Mouse (Mus musculus) intestine, postnatal 0 days (tissue): ENCODE data around the gene Cep170b. TPM values are rescaled to one million over a fixed set of nuclear protein-coding genes. Genes with fewer than 3 reads are reported as not detected.

ENCODE experiments used
- ATAC-seq: fragments of 200-750 bp; cut with Nextera tagmentation; 2 replicates; pipeline ENCODE4 v1.8.0; 2017; ENCODE audit warnings: mild to moderate bottlenecking, moderate TSS enrichment, moderate library complexity
- H3K27ac ChIP-seq: fragments of 300-500 bp; sonication (generic); 2 replicates; pipeline ENCODE4 v1.5.1; 2014; ENCODE audit warnings: mild to moderate bottlenecking, low read depth, low read length, moderate library complexity
- H3K27me3 ChIP-seq: fragments of 300-500 bp; sonication (generic); replicated peaks from 2 replicates; pipeline ENCODE4 v1.6.1; 2014; ENCODE audit warnings: low read length, mixed read lengths; ENCODE audit not compliant: control insufficient read depth, insufficient read depth
- H3K36me3 ChIP-seq: fragments of 300-500 bp; sonication (generic); 2 replicates; pipeline ENCODE4 v1.6.1; 2014; ENCODE audit warnings: mild to moderate bottlenecking, moderate library complexity; ENCODE audit not compliant: control insufficient read depth, insufficient read depth
- H3K4me1 ChIP-seq: fragments of 300-500 bp; sonication (generic); replicated peaks from 2 replicates; pipeline ENCODE4 v1.6.1; 2014; ENCODE audit warnings: antibody characterized with exemption, low read length, mixed read lengths; ENCODE audit not compliant: control insufficient read depth, insufficient read depth
- H3K4me2 ChIP-seq: fragments of 300-500 bp; sonication (generic); replicated peaks from 2 replicates; pipeline ENCODE4 v1.6.1; 2014; ENCODE audit warnings: low read depth, mild to moderate bottlenecking, moderate library complexity
- H3K4me3 ChIP-seq: fragments of 300-500 bp; sonication (generic); 2 replicates; pipeline ENCODE4 v1.5.1; 2014; ENCODE audit warnings: low read depth, low read length
- H3K9ac ChIP-seq: fragments of 300-500 bp; sonication (generic); 2 replicates; pipeline ENCODE4 v1.6.1; 2014; ENCODE audit warnings: mild to moderate bottlenecking, low read depth, low read length
- H3K9me3 ChIP-seq: fragments of 300-500 bp; sonication (generic); 2 replicates; pipeline ENCODE4 v1.6.1; 2016; ENCODE audit warnings: mixed run types; ENCODE audit not compliant: control insufficient read depth
- CTCF ChIP-seq: sonication (generic); IDR thresholded peaks from 2 replicates; pipeline ENCODE4 v1.5.1; 2016; ENCODE audit warnings: low read depth, mild to moderate bottlenecking, control low read depth, antibody characterized with exemption, moderate library complexity
- WGBS: fragments of 180-500 bp; shearing (Covaris S2); extraction: QIAGEN DNeasy Blood & Tissue Kit; methylation state at CpG from one replicate; pipeline ENCODE4 v1.1.7; 2014; 5-methylcytosine and 5-hydroxymethylcytosine counted together
- polyA plus RNA-seq: library from polyadenylated mRNA; unstranded; fragments of >200 nt; fragmentation: Nextera tagmentation; extraction: Ambion mirVana; gene quantifications from 2 replicates; pipeline ENCODE4 v1.2.1, GENCODE M21; 2015

Cep170b gene
- polyA plus RNA-seq, 1 experiment from 2014 or later, result 12.7 TPM

DNA sequence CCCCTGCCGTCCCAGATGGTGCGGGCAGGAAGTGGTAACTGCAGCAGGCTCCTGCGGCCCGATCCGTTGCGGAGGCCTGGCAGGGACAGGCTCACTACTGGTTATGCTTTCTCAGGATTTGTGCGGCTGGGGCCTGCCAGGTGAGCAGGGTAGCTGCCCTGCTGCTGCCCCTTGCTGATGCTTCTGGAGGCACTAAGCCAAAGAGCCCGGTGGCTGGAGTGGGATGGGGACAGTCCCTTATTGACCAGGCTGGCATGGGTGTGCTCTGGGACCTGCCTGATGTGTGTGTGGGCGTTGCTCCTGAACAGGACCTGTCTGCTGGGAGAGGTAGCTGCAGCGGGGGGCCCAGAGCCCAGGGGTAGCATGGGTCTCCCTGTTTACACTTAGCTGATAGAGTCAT lies 25.5 kb downstream of the Cep170b start:
- Histone ChIP-seq H3K27ac (no peak overlapping the region), H3K9ac (no peak overlapping the region), H3K27me3 (no peaks in the 10 kb centered on the region), H3K4me2 (no peak overlapping the region), H3K4me3 (no peak overlapping the region), H3K9me3 (no peaks in the 10 kb centered on the region), H3K4me1 (no peaks in the 10 kb centered on the region), H3K36me3 (peaks cover 27% of the 10 kb centered on the region; the same call in 1 of the 2 replicates)
- no peak for TF ChIP-seq CTCF
- ATAC-seq, result no peak
- WGBS, result 80% methylated on average over 10 of the region's 10 CpGs

DNA sequence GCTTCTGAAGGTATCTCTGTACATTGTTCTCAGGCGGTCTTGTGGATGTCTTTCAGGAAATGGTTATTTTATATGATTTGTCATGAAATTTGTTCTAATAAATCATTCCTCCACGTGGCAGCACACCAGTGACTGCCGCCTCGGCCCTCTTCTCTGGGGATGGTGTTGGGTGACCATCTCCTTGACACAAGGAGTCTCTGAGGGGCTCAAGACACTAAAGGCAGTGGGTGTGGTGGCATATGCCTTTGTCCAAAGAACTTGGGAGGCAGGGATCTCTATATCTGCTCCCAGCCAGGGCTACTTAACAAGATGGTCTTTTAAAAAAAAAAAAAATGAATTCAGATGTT lies 26.2 kb downstream of the Cep170b start:
- 80% methylated on average over 4 of the region's 4 CpGs for WGBS
- no peaks in the 10 kb centered on the region for H3K27me3 ChIP-seq
- H3K9me3 ChIP-seq, result no peaks in the 10 kb centered on the region
- TF ChIP-seq CTCF, result no peak
- no peak overlapping the region for H3K27ac ChIP-seq
- ATAC-seq, result 0 out of 2 replicates have a peak, but pooled peaks have one; percentile 11
- H3K9ac ChIP-seq, result no peak overlapping the region
- H3K36me3 ChIP-seq, result peaks cover 24% of the 10 kb centered on the region; the same call in 1 of the 2 replicates
- no peak overlapping the region for H3K4me2 ChIP-seq
- no peaks in the 10 kb centered on the region for H3K4me1 ChIP-seq
- no peak overlapping the region for H3K4me3 ChIP-seq

DNA sequence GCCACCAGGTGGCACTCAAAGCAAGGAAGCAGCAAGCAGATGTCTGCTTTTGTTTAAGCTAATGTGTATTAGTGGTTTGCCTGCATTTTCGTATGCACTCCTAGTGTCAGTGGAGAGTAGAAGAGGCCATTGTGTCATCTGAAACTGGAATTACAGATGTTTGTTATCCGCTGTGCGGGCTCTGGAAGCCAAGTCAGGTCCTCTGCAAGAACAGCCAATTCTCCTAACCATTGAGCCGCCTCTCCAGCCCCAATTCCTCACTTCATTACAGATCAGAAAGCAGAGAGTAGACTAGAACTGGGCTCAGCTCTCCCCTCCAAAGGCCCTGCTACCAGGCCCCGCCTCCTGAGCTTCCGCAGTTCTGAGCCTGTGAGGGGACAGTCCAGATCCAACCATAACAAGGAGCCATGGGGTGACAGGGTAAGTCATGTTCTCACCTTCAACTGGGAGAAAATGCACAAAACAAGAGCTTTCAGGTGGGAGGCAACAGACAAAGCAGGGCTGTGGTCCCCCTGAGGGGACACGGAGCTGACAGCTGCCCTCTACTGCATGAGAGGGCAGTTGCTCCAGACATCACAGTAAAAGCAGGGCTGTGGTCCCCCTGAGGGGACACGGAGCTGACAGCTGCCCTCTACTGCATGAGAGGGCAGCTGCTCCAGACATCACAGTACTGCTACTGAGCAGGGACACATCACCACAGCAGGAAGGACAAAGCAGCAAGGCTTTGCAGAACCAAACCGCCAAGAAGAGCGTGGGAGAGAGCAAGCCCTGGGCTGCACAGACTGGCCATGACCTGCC lies 26.8 kb downstream of the Cep170b start:
- 34% methylated on average over 10 of the region's 10 CpGs for WGBS
- 0 out of 2 replicates have a peak, but pooled peaks have one; percentile 7 for ATAC-seq
- Histone ChIP-seq H3K9ac (no peak overlapping the region), H3K4me3 (no peak overlapping the region), H3K36me3 (peaks cover 24% of the 10 kb centered on the region; the same call in 1 of the 2 replicates), H3K27me3 (no peaks in the 10 kb centered on the region), H3K4me2 (0 out of 2 replicates have a peak overlapping the region, but pooled peaks have one; percentile 2), H3K9me3 (no peaks in the 10 kb centered on the region), H3K4me1 (no peaks in the 10 kb centered on the region), H3K27ac (no peak overlapping the region)
- peak; percentile 88 for TF ChIP-seq CTCF

DNA sequence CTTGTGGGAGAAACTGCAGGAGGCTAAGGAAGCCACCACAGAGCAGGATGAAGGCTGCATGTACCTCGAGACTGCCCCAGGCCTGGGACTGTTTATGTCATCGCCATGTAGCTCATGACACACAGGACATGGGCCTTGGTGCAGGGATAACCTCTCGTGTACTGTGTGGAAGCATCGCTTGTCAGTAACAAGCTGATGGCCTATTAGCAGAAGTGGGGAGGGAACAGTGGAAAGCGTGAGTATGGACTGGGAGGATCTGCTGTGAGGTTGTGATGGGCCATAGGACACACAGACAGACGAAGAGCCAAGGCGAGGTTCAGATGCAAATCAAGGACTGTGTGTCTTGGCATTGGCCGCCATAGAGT lies 27.3 kb downstream of the Cep170b start:
- no peak for TF ChIP-seq CTCF
- Histone ChIP-seq H3K4me1 (no peaks in the 10 kb centered on the region), H3K36me3 (peaks cover 22% of the 10 kb centered on the region; the same call in 1 of the 2 replicates), H3K27me3 (no peaks in the 10 kb centered on the region), H3K4me3 (no peak overlapping the region), H3K27ac (no peak overlapping the region), H3K9me3 (no peaks in the 10 kb centered on the region), H3K9ac (no peak overlapping the region), H3K4me2 (no peak overlapping the region)
- 83% methylated on average over 8 of the region's 8 CpGs for WGBS
- no peak for ATAC-seq

DNA sequence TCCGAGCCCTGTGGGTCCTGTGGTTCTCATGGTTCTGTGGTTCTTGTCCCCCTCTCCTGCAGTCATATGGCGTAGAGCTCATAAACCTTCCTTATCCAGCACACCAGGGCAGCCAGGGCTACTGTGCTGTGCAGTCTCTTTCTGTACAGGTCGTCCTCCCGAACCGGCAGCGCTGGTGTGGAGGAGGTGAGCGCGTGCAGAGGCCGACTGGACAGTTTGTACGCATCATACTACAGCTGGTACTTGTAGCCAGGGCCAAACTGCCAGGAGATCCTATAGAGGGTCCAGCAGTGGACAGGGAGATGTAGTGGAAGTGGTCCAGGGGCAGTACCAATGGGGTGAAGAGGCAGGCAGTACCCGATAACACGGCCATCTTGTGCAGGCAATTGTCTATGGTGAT lies 30.7 kb downstream of the Cep170b start:
- TF ChIP-seq CTCF, result no peak
- no peak overlapping the region for H3K4me2 ChIP-seq
- H3K27ac ChIP-seq, result no peak overlapping the region
- H3K9me3 ChIP-seq, result no peaks in the 10 kb centered on the region
- H3K4me3 ChIP-seq, result no peak overlapping the region
- no peaks in the 10 kb centered on the region for H3K27me3 ChIP-seq
- H3K9ac ChIP-seq, result no peak overlapping the region
- no peaks in the 10 kb centered on the region for H3K36me3 ChIP-seq
- 88% methylated on average over 12 of the region's 12 CpGs for WGBS
- 0 out of 2 replicates have a peak, but pooled peaks cover 2% of the 10 kb centered on the region for H3K4me1 ChIP-seq
- no peak for ATAC-seq

DNA sequence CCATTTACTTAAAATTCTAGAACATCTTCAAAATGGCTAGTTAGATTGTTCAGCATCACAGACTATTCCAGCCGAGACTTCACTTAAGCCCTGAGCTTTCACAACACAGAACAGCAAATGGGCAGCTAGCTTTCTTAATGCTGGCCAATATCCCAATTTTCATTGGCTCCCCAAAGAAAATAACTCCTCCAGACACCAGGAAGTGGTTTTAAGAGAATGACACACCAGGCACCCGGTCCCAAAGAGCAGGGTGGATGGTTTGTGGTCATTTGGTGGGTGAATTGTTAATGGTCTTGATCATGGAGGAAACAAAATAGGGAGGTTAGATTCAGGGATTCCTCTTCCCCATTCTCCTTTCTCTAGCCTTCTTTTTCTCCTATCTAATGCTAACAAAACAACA lies 32.1 kb downstream of the Cep170b start:
- H3K27me3 ChIP-seq, result no peaks in the 10 kb centered on the region
- 52% methylated on average over 2 of the region's 2 CpGs for WGBS
- TF ChIP-seq CTCF, result no peak
- H3K27ac ChIP-seq, result no peak overlapping the region
- no peak overlapping the region for H3K4me2 ChIP-seq
- H3K9me3 ChIP-seq, result no peaks in the 10 kb centered on the region
- H3K36me3 ChIP-seq, result no peaks in the 10 kb centered on the region
- ATAC-seq, result no peak
- no peak overlapping the region for H3K4me3 ChIP-seq
- no peak overlapping the region for H3K9ac ChIP-seq
- H3K4me1 ChIP-seq, result 0 out of 2 replicates have a peak, but pooled peaks cover 2% of the 10 kb centered on the region
